Mouse (Mus musculus): Measurements from ENCODE around the gene Cbr4. TPM values are rescaled to one million over a fixed set of nuclear protein-coding genes. Genes with fewer than 3 reads are reported as not detected.

The Cbr4 gene
- total RNA-seq (2023): 1 to 10 TPM; 7.8 to 10.0 TPM

GRCm38 (mm10) chr8:61487597-61488156, at the start of gene Cbr4:
Gene Cbr4, plus strand, starts transcription at chr8:61487734.

